Mouse (Mus musculus): ENCODE results near the gene Ccdc180.

Gene Ccdc180

GRCm38 (mm10) chr4:45911256-45911655, 21.2 kb downstream of the Ccdc180 start:
- DNase-seq (ENCODE audit: low spot score in 2 of 2), result no peak

- DNase-seq (ENCODE audit: low spot score in 2 of 2), result no peak
These were observed 21.8 kb downstream of the Ccdc180 start for GRCm38 (mm10) chr4:45911876-45912275.

- no peak for DNase-seq (ENCODE audit: low spot score in 2 of 2)
These were observed 27.0 kb downstream of the Ccdc180 start for GRCm38 (mm10) chr4:45917091-45917490.

- no peak for DNase-seq (ENCODE audit: low spot score in 2 of 2)
These were observed 31.7 kb downstream of the Ccdc180 start for GRCm38 (mm10) chr4:45921663-45922435.

- no peak for DNase-seq (ENCODE audit: low spot score in 2 of 2)
These were observed 33.9 kb downstream of the Ccdc180 start for GRCm38 (mm10) chr4:45924011-45924410.

- no peak for DNase-seq (ENCODE audit: low spot score in 2 of 2)
These were observed 38.5 kb downstream of the Ccdc180 start for GRCm38 (mm10) chr4:45928561-45928960.

- peak; percentile 16 to 25 for DNase-seq (ENCODE audit: low spot score in 2 of 2)
These were observed 51.5 kb downstream of the Ccdc180 start for GRCm38 (mm10) chr4:45941628-45942044.

GRCm38 (mm10) chr4:45947729-45948128, 57.6 kb downstream of the Ccdc180 start:
- DNase-seq (ENCODE audit: low spot score in 2 of 2), result no peak

GRCm38 (mm10) chr4:45949109-45949848, 59.2 kb downstream of the Ccdc180 start:
- no peak for DNase-seq (ENCODE audit: low spot score in 2 of 2)

GRCm38 (mm10) chr4:45951830-45952229, 61.7 kb downstream of the Ccdc180 start:
- DNase-seq (ENCODE audit: low spot score in 2 of 2), result no peak

- DNase-seq (ENCODE audit: low spot score in 2 of 2), result no peak
These were observed 63.2 kb downstream of the Ccdc180 start for GRCm38 (mm10) chr4:45953025-45953919.

- no peak for DNase-seq (ENCODE audit: low spot score in 2 of 2)
These were observed 65.1 kb downstream of the Ccdc180 start for GRCm38 (mm10) chr4:45955235-45955634.

- DNase-seq (ENCODE audit: low spot score in 2 of 2), result no peak
These were observed 66.0 kb downstream of the Ccdc180 start for GRCm38 (mm10) chr4:45956131-45956530.

GRCm38 (mm10) chr4:45956706-45957105, 66.6 kb downstream of the Ccdc180 start:
- no peak for DNase-seq (ENCODE audit: low spot score in 2 of 2)

GRCm38 (mm10) chr4:45964771-45965439, 74.8 kb downstream of the Ccdc180 start, which contains the start of gene Tdrd7:
Tdrd7 (plus strand) TSS chr4:45965334.
- DNase-seq (ENCODE audit: low spot score in 2 of 2), result no peak

GRCm38 (mm10) chr4:45965737-45966447, 75.8 kb downstream of the Ccdc180 start:
- DNase-seq (ENCODE audit: low spot score in 2 of 2), result no peak

GRCm38 (mm10) chr4:45966716-45967115, 76.6 kb downstream of the Ccdc180 start:
- no peak for DNase-seq (ENCODE audit: low spot score in 2 of 2)

- no peak for DNase-seq (ENCODE audit: low spot score in 2 of 2)
These were observed 77.6 kb downstream of the Ccdc180 start for GRCm38 (mm10) chr4:45967479-45968341.

- DNase-seq (ENCODE audit: low spot score in 2 of 2), result no peak
These were observed 78.9 kb downstream of the Ccdc180 start for GRCm38 (mm10) chr4:45969051-45969450.
